Mouse (Mus musculus): ENCODE data around the gene Eps8. TPM values are rescaled to one million over a fixed set of nuclear protein-coding genes. Genes with fewer than 3 reads are reported as not detected.

Eps8 gene
- polyA plus RNA-seq, 1 experiment from 2014 or later: 61.3 TPM

DNA sequence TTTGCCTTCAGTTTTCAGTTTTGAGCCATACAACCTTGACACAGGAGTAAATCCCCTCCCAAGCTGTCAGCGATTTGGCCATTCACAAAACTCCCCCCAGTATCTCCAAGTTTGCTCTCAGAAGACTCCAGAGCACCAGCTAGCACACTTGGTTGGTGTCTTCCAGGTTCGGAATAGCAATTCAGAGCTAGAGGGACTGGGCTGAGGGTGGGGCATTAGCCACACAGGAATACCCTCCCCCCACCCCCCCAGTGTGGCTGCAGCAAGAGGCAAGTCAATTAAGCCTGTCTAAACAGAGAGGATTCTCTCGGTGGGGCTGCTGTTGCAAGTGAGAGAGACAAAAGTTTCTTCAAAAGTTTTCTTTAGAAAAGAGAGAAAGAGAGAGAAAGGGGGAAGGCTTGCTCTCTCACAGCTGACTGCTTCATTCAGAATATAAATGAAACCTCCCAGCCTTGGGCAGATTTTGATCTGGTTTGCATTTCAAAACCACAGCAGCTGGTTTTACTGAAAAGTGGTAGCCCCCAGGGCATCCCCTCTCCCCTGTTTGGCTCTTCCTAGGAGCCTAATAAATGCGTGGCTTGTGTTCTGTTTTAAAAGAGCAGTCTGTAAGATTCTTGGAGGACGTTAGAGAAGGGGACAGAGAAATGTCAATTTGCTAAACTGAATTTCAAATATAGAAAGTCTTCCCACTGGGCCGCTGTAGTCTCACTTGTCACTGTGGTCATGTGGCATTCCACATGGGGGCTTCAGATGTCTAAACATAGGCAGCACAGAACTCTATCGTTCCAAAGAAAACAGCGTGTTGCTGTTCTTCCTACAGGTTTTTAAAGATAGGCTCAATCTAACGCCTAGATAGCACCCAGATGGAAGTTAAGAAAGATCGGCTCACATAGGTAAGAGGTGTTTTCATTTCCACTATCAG lies 112.2 kb downstream of the Eps8 start:
- no peaks in the 10 kb centered on the region for H3K9me3 ChIP-seq (ENCODE audit: control insufficient read depth, low read length)
- H3K27me3 ChIP-seq (replicated peaks; ENCODE audit: control insufficient read depth, insufficient read depth, low read length): no peaks in the 10 kb centered on the region
- H3K9ac ChIP-seq (ENCODE audit: low read length): no peak overlapping the region
- peaks cover 12% of the 10 kb centered on the region for H3K4me1 ChIP-seq (replicated peaks; ENCODE audit: control insufficient read depth, insufficient read depth, low read length)
- peak overlapping the region; percentile 57; the same call in 1 of the 2 replicates for H3K27ac ChIP-seq (ENCODE audit: low read depth)
- H3K4me3 ChIP-seq (ENCODE audit: low read depth, low read length): no peak overlapping the region
- ATAC-seq (replicated peaks; ENCODE audit: low FRiP score, low TSS enrichment, low read depth): no peak
- peak overlapping the region; percentile 7; the same call in 1 of the 2 replicates for H3K4me2 ChIP-seq (ENCODE audit: low read length)
- DNase-seq (ENCODE audit: low spot score): no peak
- 20% methylated on average over 10 of the region's 10 CpGs for WGBS
- H3K36me3 ChIP-seq (ENCODE audit: control insufficient read depth, insufficient read depth, low read length): no peaks in the 10 kb centered on the region

DNA sequence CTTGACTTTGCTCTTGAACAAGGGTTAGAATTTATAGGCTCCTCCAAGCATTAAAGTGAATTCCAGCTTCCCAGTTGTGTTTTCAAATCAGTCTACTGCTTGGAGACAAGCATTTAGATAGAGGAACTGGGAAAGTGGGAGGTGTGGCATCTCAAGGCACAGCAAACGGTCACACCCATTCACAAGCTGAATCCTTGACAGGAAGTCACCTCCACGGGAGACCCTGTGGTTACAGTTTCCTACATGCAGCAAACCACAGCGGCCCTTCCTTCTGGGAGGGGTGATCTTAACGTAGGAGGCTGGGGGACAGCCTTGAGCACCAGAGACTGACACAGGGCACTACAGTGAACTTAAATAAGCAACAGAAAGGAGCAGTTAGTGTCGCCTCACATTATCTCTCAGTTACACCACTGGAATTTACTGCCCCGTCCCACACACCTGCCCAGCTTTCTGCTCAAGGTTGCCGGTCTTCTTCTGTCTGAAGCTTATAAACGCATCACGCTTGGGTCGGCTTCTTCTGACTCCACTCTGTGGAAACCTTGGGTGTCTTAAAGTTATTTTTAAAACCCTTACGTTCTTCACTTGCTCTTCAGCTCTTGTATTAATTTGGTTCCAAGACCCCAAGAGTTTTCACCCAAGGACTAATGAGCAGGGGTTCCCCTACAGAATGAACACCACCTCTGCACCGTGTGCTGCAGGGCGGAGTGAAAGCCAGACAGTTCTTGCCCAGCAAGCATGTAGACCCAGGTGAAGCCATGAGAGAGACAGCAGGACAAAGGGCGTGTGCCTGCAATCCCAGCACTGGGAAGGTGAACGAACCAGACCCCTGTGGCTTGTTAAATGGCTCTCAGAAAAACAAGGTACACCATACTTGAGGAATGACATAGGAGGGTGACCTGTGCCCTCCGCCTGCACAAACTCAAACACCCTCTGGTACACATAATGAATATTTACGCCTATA lies 113.2 kb downstream of the Eps8 start:
- Histone ChIP-seq H3K4me2 (ENCODE audit: low read length) (peak overlapping the region; percentile 20), H3K36me3 (ENCODE audit: control insufficient read depth, insufficient read depth, low read length) (no peaks in the 10 kb centered on the region), H3K9me3 (ENCODE audit: control insufficient read depth, low read length) (no peaks in the 10 kb centered on the region), H3K4me1 (replicated peaks; ENCODE audit: control insufficient read depth, insufficient read depth, low read length) (peaks cover 12% of the 10 kb centered on the region), H3K27ac (ENCODE audit: low read depth) (peak overlapping the region; percentile 57), H3K27me3 (replicated peaks; ENCODE audit: control insufficient read depth, insufficient read depth, low read length) (no peaks in the 10 kb centered on the region), H3K9ac (ENCODE audit: low read length) (no peak overlapping the region), H3K4me3 (ENCODE audit: low read depth, low read length) (no peak overlapping the region)
- no peak for DNase-seq (ENCODE audit: low spot score)
- peak; percentile 29 for ATAC-seq (replicated peaks; ENCODE audit: low FRiP score, low TSS enrichment, low read depth)
- WGBS: 49% methylated on average over 17 of the region's 17 CpGs

DNA sequence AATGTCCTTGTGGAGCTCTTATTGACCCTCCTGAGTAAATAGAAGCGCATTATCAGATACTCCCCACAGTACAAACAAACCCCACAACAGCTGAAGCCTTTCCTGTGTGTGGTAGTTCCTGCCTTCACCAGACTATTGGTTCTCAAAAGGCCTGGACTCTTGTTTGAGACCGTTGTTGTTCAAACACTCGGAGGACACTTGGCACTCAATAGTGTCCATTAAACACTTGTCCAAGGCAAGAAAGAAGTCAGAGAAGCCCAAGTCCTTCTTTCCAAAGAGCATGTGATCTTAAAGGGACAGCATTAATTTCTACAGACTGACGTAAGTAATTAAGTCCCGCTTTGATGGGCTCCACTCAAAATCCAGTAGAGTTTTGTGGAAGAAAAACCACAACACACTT lies 113.9 kb downstream of the Eps8 start:
- Histone ChIP-seq H3K9ac (ENCODE audit: low read length) (no peak overlapping the region), H3K4me3 (ENCODE audit: low read depth, low read length) (no peak overlapping the region), H3K27me3 (replicated peaks; ENCODE audit: control insufficient read depth, insufficient read depth, low read length) (no peaks in the 10 kb centered on the region), H3K4me1 (replicated peaks; ENCODE audit: control insufficient read depth, insufficient read depth, low read length) (peaks cover 12% of the 10 kb centered on the region), H3K27ac (ENCODE audit: low read depth) (peak overlapping the region; percentile 59; the same call in 1 of the 2 replicates), H3K9me3 (ENCODE audit: control insufficient read depth, low read length) (no peaks in the 10 kb centered on the region), H3K4me2 (ENCODE audit: low read length) (peak overlapping the region; percentile 20; the same call in 1 of the 2 replicates), H3K36me3 (ENCODE audit: control insufficient read depth, insufficient read depth, low read length) (no peaks in the 10 kb centered on the region)
- DNase-seq (ENCODE audit: low spot score) (no peak), ATAC-seq (replicated peaks; ENCODE audit: low FRiP score, low TSS enrichment, low read depth) (0 out of 2 replicates have a peak, but pooled peaks have one; percentile 65)
- WGBS: 80% methylated on average over 5 of the region's 5 CpGs

DNA sequence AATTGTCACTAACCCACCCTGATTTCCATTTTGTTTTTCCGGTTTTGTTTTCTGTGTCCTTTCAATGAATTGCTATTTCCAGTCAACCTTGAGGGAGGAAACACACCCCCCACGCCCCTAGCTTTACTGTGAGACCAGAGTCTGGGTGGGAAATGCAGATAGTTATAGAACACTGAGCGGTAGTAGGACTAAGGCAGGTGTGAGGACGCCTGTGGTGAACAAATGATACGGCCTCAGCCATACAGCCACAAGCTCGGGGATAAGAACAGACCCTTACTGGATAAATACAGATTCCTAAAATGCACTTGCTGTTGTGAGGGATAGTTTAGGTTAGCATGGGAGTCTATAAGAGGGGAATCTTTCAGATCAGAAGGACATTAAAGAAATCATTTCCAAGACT lies 114.3 kb downstream of the Eps8 start:
- Histone ChIP-seq H3K36me3 (ENCODE audit: control insufficient read depth, insufficient read depth, low read length) (no peaks in the 10 kb centered on the region), H3K27ac (ENCODE audit: low read depth) (peak overlapping the region; percentile 59; the same call in 1 of the 2 replicates), H3K4me3 (ENCODE audit: low read depth, low read length) (no peak overlapping the region), H3K9me3 (ENCODE audit: control insufficient read depth, low read length) (no peaks in the 10 kb centered on the region), H3K4me1 (replicated peaks; ENCODE audit: control insufficient read depth, insufficient read depth, low read length) (peaks cover 12% of the 10 kb centered on the region), H3K4me2 (ENCODE audit: low read length) (no peak overlapping the region; the same call in 1 of the 2 replicates), H3K9ac (ENCODE audit: low read length) (no peak overlapping the region), H3K27me3 (replicated peaks; ENCODE audit: control insufficient read depth, insufficient read depth, low read length) (no peaks in the 10 kb centered on the region)
- WGBS: 71% methylated on average over 6 of the region's 6 CpGs
- no peak for DNase-seq (ENCODE audit: low spot score)
- 0 out of 2 replicates have a peak, but pooled peaks have one; percentile 17 for ATAC-seq (replicated peaks; ENCODE audit: low FRiP score, low TSS enrichment, low read depth)

DNA sequence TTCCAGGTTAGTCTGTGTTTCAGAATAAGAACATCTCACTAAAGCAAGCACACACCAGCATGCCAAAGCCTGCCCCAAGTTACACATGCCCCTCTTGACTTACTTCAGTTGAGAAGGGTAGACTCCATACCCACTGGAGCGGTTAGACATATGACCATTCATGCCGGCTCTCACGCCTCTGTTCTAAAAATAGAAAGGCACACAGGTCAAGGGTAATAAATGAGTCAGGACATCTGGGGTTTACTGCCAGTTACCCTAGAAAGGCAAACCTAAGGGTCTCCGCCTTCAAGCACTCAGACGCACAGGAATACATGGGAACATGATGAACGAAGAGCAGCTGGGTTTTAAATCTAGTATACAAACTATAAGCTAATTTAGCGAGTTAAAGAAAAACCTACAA lies 115.5 kb downstream of the Eps8 start:
- Histone ChIP-seq H3K27ac (ENCODE audit: low read depth) (no peak overlapping the region), H3K36me3 (ENCODE audit: control insufficient read depth, insufficient read depth, low read length) (no peaks in the 10 kb centered on the region), H3K9ac (ENCODE audit: low read length) (no peak overlapping the region), H3K9me3 (ENCODE audit: control insufficient read depth, low read length) (no peaks in the 10 kb centered on the region), H3K4me2 (ENCODE audit: low read length) (no peak overlapping the region), H3K4me3 (ENCODE audit: low read depth, low read length) (no peak overlapping the region), H3K27me3 (replicated peaks; ENCODE audit: control insufficient read depth, insufficient read depth, low read length) (no peaks in the 10 kb centered on the region), H3K4me1 (replicated peaks; ENCODE audit: control insufficient read depth, insufficient read depth, low read length) (peaks cover 12% of the 10 kb centered on the region)
- WGBS: 41% methylated on average over 7 of the region's 7 CpGs
- ATAC-seq (replicated peaks; ENCODE audit: low FRiP score, low TSS enrichment, low read depth) (0 out of 2 replicates have a peak, but pooled peaks have one; percentile 14), DNase-seq (ENCODE audit: low spot score) (no peak)

DNA sequence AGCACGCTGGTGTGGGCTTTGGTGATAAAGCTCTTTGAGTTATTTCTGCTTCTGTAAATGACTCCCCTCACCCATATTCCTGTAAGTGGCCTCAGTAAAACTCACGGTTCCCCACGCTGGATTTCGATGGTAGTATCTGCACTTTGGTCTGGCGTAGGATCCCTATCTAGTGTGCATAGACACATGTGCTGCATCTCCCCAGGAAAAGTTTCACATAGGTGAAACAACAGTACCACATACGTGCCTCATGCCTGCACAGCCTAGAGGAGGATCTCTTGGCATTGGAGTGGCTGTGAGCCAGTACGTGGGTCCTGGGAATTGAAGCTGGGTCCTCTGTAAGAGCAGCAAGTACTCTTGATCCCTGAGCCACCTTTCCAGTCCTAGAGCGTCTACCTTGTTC lies 121.9 kb downstream of the Eps8 start:
- 94% methylated on average over 8 of the region's 8 CpGs for WGBS
- ATAC-seq (replicated peaks; ENCODE audit: low FRiP score, low TSS enrichment, low read depth): no peak
- Histone ChIP-seq H3K27me3 (replicated peaks; ENCODE audit: control insufficient read depth, insufficient read depth, low read length) (no peaks in the 10 kb centered on the region), H3K9me3 (ENCODE audit: control insufficient read depth, low read length) (no peaks in the 10 kb centered on the region), H3K36me3 (ENCODE audit: control insufficient read depth, insufficient read depth, low read length) (no peaks in the 10 kb centered on the region), H3K9ac (ENCODE audit: low read length) (no peak overlapping the region), H3K4me2 (ENCODE audit: low read length) (no peak overlapping the region), H3K4me1 (replicated peaks; ENCODE audit: control insufficient read depth, insufficient read depth, low read length) (no peaks in the 10 kb centered on the region), H3K27ac (ENCODE audit: low read depth) (no peak overlapping the region), H3K4me3 (ENCODE audit: low read depth, low read length) (no peak overlapping the region)
- no peak for DNase-seq (ENCODE audit: low spot score)

DNA sequence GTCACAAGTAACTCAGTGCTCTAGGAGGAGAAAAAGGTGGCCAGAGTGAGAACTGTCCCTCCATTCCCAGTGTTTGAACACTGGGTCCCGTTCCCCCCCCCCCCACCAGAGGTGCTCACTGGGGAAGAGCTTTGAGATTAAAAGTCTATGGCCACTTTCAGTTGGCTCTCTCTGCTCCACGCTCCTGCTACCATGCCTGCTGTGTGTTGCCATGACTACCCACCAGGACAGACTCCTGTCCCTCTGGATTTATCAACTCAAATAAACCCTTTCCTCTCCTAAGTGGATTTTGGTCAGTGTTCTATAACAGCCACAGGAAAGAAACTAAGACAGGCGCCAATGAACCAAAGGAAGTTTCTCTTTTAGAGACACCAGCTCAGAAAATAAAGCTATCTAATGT lies 128.9 kb downstream of the Eps8 start:
- H3K4me3 ChIP-seq (ENCODE audit: low read depth, low read length): no peak overlapping the region
- H3K9ac ChIP-seq (ENCODE audit: low read length): no peak overlapping the region
- WGBS: 32% methylated on average over 3 of the region's 3 CpGs
- H3K9me3 ChIP-seq (ENCODE audit: control insufficient read depth, low read length): no peaks in the 10 kb centered on the region
- no peaks in the 10 kb centered on the region for H3K36me3 ChIP-seq (ENCODE audit: control insufficient read depth, insufficient read depth, low read length)
- ATAC-seq (replicated peaks; ENCODE audit: low FRiP score, low TSS enrichment, low read depth): no peak
- no peaks in the 10 kb centered on the region for H3K27me3 ChIP-seq (replicated peaks; ENCODE audit: control insufficient read depth, insufficient read depth, low read length)
- no peak overlapping the region for H3K4me2 ChIP-seq (ENCODE audit: low read length)
- H3K4me1 ChIP-seq (replicated peaks; ENCODE audit: control insufficient read depth, insufficient read depth, low read length): no peaks in the 10 kb centered on the region
- no peak for DNase-seq (ENCODE audit: low spot score)
- H3K27ac ChIP-seq (ENCODE audit: low read depth): no peak overlapping the region

DNA sequence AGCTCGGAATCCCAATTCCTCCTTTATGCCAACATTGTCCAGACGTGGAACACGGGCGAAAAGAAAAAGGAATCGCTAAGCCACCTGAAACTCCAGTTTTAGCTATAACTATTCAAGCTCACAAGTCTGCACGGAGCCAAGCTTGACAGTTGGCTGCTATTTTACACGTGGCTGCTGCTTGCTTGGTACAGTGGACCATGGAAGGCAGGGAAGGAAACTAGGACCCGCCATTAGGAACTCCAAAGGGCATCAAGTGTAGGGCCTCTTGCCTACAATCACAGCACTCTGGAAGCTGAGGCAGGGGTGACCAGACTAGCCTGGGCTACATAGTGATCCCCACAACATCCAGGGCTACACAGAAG lies 134.4 kb downstream of the Eps8 start:
- no peak for ATAC-seq (replicated peaks; ENCODE audit: low FRiP score, low TSS enrichment, low read depth)
- 61% methylated on average over 8 of the region's 8 CpGs for WGBS
- no peak overlapping the region for H3K4me3 ChIP-seq (ENCODE audit: low read depth, low read length)

More for the DNA sequence above, 134.4 kb downstream of the Eps8 start:
- no peak overlapping the region for H3K4me2 ChIP-seq (ENCODE audit: low read length)
- H3K4me1 ChIP-seq (replicated peaks; ENCODE audit: control insufficient read depth, insufficient read depth, low read length): no peaks in the 10 kb centered on the region
- H3K9me3 ChIP-seq (ENCODE audit: control insufficient read depth, low read length): no peaks in the 10 kb centered on the region
- no peaks in the 10 kb centered on the region for H3K27me3 ChIP-seq (replicated peaks; ENCODE audit: control insufficient read depth, insufficient read depth, low read length)
- H3K27ac ChIP-seq (ENCODE audit: low read depth): no peak overlapping the region
- no peak for DNase-seq (ENCODE audit: low spot score)
- H3K9ac ChIP-seq (ENCODE audit: low read length): no peak overlapping the region
- peaks cover 4% of the 10 kb centered on the region; the same call in 1 of the 2 replicates for H3K36me3 ChIP-seq (ENCODE audit: control insufficient read depth, insufficient read depth, low read length)

All from intestine, embryonic 14.5 days (tissue).